Mouse (Mus musculus): ENCODE data around the gene Trim8.

GRCm38 (mm10) chr19:46533525-46533924 is 32.0 kb downstream of the Trim8 start:
- TF ChIP-seq CTCF (IDR thresholded peaks at IDR 0.05; ENCODE audit: low read depth) (no peak), EP300 (IDR thresholded peaks at IDR 0.05; ENCODE audit: low read depth) (no peak)

Data from liver, embryonic 14.5 days (tissue).